Mouse (Mus musculus) lung, postnatal 0 days (tissue): ENCODE measurements around the gene Olfr641. TPM values are rescaled to one million over a fixed set of nuclear protein-coding genes. Genes with fewer than 3 reads are reported as not detected.

ENCODE experiments used
- ATAC-seq: fragments of 200-750 bp; cut with Nextera tagmentation; 2 replicates; pipeline ENCODE4 v1.8.0; 2017; ENCODE audit warnings: moderate library complexity
- DNase-seq: peaks from one replicate; pipeline ENCODE4 v3.0.0-alpha.2; 2016; ENCODE audit warnings: low spot score
- H3K27ac ChIP-seq: fragments of 300-500 bp; sonication (generic); 2 replicates; pipeline ENCODE4 v1.5.1; 2014; ENCODE audit warnings: antibody characterized with exemption, mild to moderate bottlenecking, low read length, mixed read lengths
- H3K27me3 ChIP-seq: fragments of 300-500 bp; sonication (generic); replicated peaks from 2 replicates; pipeline ENCODE4 v1.6.1; 2014; ENCODE audit warnings: low read length, mixed read lengths; ENCODE audit not compliant: insufficient read depth
- H3K36me3 ChIP-seq: fragments of 300-500 bp; sonication (generic); 2 replicates; pipeline ENCODE4 v1.6.1; 2014; ENCODE audit warnings: low read length, mixed read lengths; ENCODE audit not compliant: insufficient read depth
- H3K4me1 ChIP-seq: fragments of 300-500 bp; sonication (generic); 2 replicates; pipeline ENCODE4 v1.6.1; 2014; ENCODE audit warnings: antibody characterized with exemption, low read depth, low read length, mixed read lengths; ENCODE audit not compliant: insufficient read depth
- H3K4me2 ChIP-seq: fragments of 300-500 bp; sonication (generic); replicated peaks from 2 replicates; pipeline ENCODE4 v1.6.1; 2014; ENCODE audit warnings: low read depth, mild to moderate bottlenecking, low read length, moderate library complexity, mixed read lengths
- H3K4me3 ChIP-seq: fragments of 300-500 bp; sonication (generic); 2 replicates; pipeline ENCODE4 v1.5.1; 2014; ENCODE audit warnings: low read depth, low read length
- H3K9ac ChIP-seq: fragments of 300-500 bp; sonication (generic); replicated peaks from 2 replicates; pipeline ENCODE4 v1.6.1; 2014; ENCODE audit warnings: low read depth, mild to moderate bottlenecking
- H3K9me3 ChIP-seq: fragments of 300-500 bp; sonication (generic); 2 replicates; pipeline ENCODE4 v1.6.1; 2016; ENCODE audit warnings: low read length, mixed read lengths
- CTCF ChIP-seq: IDR thresholded peaks from 2 replicates; pipeline ENCODE4 v1.5.1; 2016; ENCODE audit warnings: antibody characterized with exemption, mild to moderate bottlenecking
- EP300 ChIP-seq: IDR thresholded peaks from 2 replicates; pipeline ENCODE4 v1.6.1; 2016; ENCODE audit warnings: antibody characterized with exemption, mild to moderate bottlenecking, control low read depth
- WGBS: fragments of 180-500 bp; shearing (Covaris S2); extraction: QIAGEN DNeasy Blood & Tissue Kit; methylation state at CpG from one replicate; pipeline ENCODE4 v1.1.7; 2014; 5-methylcytosine and 5-hydroxymethylcytosine counted together
- polyA plus RNA-seq: library from polyadenylated mRNA; unstranded; fragments of >200 nt; fragmentation: Nextera tagmentation; extraction: Ambion mirVana; gene quantifications from 2 replicates; pipeline ENCODE4 v1.2.1, GENCODE M21; 2015

Gene Olfr641
- polyA plus RNA-seq: not detected in 2 replicates

DNA sequence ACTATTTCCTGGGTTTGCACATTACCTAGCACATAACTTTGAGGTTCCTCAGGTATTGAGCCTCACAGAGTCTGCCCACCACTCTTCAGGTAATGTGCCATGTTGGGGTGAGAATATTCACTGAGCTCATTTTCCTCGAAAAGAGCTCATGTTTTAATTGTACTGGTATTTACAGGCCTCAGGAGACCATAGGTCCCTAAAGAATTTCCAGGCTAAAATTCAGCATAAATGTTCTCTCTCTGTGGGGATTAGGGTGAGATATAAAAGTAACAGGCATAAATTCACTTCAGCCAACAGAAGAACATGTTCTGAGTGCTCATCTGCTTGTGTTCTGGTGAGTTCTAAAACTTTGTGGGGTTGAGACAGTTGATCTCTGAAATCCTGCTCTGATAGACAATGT is at the start of gene Olfr641:
Gene Olfr641 (plus strand): TSS at position 301 of the 400 bp plus-strand sequence.
- Histone ChIP-seq H3K27me3 (no peaks in the 10 kb centered on the region), H3K4me2 (no peak within 1 kb of the TSS), H3K4me1 (no peaks in the 10 kb centered on the region), H3K4me3 (no peak within 1 kb of the TSS), H3K27ac (no peak within 1 kb of the TSS), H3K9ac (no peak within 1 kb of the TSS), H3K9me3 (no peaks in the 10 kb centered on the region), H3K36me3 (no peaks in the 10 kb centered on the region)
- ATAC-seq (no peak), DNase-seq (no peak)
- TF ChIP-seq CTCF: no peak
- no peak for TF ChIP-seq EP300
- 53% methylated on average over 1 of the region's 1 CpGs for WGBS

DNA sequence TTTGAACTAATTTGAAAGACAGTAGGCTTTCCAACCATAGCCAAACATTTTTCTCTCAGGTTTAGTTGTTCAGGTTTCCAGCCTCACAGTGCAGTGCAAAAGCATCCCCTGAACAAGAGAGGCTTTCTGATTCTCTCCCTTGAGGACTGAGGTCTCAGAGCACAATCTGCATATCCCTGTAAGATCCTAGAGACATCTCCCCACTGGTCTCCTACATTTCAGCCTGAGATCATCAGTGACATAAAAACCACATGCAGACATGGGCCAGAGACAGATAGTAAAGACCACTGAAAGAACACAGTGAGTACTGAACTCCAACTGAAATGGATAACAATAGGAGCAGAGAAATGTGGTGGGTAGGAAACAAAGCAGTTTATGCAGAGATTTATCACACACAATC is 36.8 kb upstream of the Olfr641 start, which contains the start of gene Olfr638:
Gene Olfr638 (plus strand): TSS at position 301 of the 400 bp plus-strand sequence.
- ATAC-seq: no peak
- Histone ChIP-seq H3K27me3 (no peaks in the 10 kb centered on the region), H3K4me3 (no peak within 1 kb of the TSS), H3K36me3 (no peaks in the 10 kb centered on the region), H3K4me2 (no peak within 1 kb of the TSS), H3K9ac (no peak within 1 kb of the TSS), H3K9me3 (no peaks in the 10 kb centered on the region), H3K4me1 (no peaks in the 10 kb centered on the region), H3K27ac (no peak within 1 kb of the TSS)
- TF ChIP-seq EP300: no peak
- no peak for TF ChIP-seq CTCF
- no peak for DNase-seq

DNA sequence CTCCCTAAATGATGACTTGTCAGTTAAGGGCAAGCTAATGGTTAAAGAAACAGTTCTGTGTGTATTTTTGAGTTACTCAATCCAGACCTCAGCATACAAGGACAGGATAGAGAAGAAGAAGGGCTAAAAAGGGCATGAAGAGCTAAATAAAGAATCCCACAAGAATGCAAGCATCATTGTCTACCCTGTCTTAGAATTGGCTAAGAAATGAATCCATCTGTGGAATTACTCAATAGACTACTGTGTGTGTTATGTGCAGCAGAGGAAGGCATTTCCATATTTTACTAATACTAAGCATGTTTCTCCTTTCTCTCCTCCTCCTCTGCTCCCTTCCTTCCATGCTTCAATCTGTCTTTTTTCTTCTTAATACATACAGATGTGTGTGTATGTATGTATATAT is 36.1 kb upstream of the Olfr641 start:
- H3K27ac ChIP-seq: no peak overlapping the region
- no peak overlapping the region for H3K4me2 ChIP-seq
- no peak overlapping the region for H3K4me3 ChIP-seq
- ATAC-seq (no peak), DNase-seq (no peak)
- no peaks in the 10 kb centered on the region for H3K36me3 ChIP-seq
- no peaks in the 10 kb centered on the region for H3K27me3 ChIP-seq
- H3K9me3 ChIP-seq: no peaks in the 10 kb centered on the region
- no peak overlapping the region for H3K9ac ChIP-seq
- no peaks in the 10 kb centered on the region for H3K4me1 ChIP-seq
- TF ChIP-seq EP300: no peak
- no peak for TF ChIP-seq CTCF

DNA sequence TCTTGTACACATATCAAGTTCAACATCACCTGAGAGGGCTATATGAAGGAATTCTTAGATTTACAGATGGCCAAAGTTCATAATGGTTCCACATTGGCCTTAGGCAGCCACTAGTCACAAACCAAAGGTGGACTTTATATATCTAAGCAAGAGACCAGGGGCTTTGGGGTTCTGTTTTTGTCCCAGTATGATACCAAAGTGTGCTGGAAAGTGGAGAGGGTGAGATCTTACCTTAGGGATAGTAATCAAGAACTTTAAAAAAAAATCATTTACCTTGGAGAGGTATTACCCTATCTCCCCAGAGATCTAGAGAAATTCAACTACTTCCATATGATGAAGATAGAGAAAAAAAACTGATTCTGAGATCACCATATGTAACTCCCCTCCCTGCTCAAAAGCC is 18.0 kb upstream of the Olfr641 start, which contains the start of gene Olfr639:
Gene Olfr639 (minus strand): TSS at position 101 of the 400 bp plus-strand sequence.
- ATAC-seq: no peak
- H3K4me1 ChIP-seq: no peaks in the 10 kb centered on the region
- no peak within 1 kb of the TSS for H3K4me3 ChIP-seq
- DNase-seq: no peak
- H3K27ac ChIP-seq: no peak within 1 kb of the TSS
- no peak for TF ChIP-seq CTCF
- TF ChIP-seq EP300: no peak
- H3K27me3 ChIP-seq: no peaks in the 10 kb centered on the region
- no peak within 1 kb of the TSS for H3K9ac ChIP-seq
- H3K9me3 ChIP-seq: no peaks in the 10 kb centered on the region
- H3K36me3 ChIP-seq: no peaks in the 10 kb centered on the region
- H3K4me2 ChIP-seq: no peak within 1 kb of the TSS

DNA sequence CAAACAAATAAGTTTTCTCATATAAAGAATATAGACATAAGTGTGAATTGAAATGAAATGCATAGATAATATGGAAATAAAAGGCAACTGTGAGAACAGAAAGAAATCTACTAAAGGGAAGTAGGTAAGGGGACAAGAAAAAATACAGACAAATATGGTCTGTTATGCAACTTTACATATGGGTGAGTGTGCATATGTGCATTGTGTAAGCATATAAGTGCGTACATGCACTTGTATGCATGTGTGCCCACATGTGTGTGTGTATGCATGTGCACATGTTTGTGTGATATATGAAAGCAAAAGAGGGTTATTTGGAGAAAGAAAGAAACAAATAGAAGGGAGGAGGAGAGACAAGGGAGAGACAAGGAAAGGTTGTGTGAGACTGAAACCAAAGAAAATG is 16.3 kb upstream of the Olfr641 start:
- Histone ChIP-seq H3K4me1 (no peaks in the 10 kb centered on the region), H3K27me3 (no peaks in the 10 kb centered on the region), H3K27ac (no peak overlapping the region), H3K4me2 (no peak overlapping the region), H3K4me3 (no peak overlapping the region), H3K9ac (no peak overlapping the region), H3K9me3 (no peaks in the 10 kb centered on the region), H3K36me3 (no peaks in the 10 kb centered on the region)
- no peak for DNase-seq
- TF ChIP-seq CTCF: no peak
- TF ChIP-seq EP300: no peak
- ATAC-seq: no peak
- 68% methylated on average over 1 of the region's 1 CpGs for WGBS

DNA sequence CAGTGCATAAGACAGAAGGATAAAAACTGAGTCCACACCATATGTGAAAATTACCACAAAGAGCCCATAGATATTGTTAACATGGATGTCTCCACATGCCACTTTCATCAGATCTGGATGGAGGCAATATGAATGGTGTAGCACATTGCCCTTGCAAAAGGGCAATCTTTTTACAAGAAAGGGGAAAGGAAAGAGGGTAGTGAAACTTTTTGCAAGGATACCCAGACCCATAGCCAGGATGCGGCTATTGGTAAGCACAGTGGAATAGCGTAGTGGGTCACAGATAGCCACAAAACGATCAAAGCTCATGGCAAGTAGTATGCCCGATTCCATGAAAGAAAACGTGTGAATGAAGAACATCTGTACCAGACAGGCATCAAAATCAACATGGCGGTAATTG is 13.6 kb upstream of the Olfr641 start:
- Histone ChIP-seq H3K9me3 (no peaks in the 10 kb centered on the region), H3K4me3 (no peak overlapping the region), H3K27me3 (no peaks in the 10 kb centered on the region), H3K4me1 (no peaks in the 10 kb centered on the region), H3K36me3 (no peaks in the 10 kb centered on the region), H3K9ac (no peak overlapping the region), H3K4me2 (no peak overlapping the region), H3K27ac (no peak overlapping the region)
- DNase-seq (no peak), ATAC-seq (no peak)
- WGBS: 87% methylated on average over 6 of the region's 6 CpGs
- TF ChIP-seq EP300 (no peak), CTCF (no peak)

DNA sequence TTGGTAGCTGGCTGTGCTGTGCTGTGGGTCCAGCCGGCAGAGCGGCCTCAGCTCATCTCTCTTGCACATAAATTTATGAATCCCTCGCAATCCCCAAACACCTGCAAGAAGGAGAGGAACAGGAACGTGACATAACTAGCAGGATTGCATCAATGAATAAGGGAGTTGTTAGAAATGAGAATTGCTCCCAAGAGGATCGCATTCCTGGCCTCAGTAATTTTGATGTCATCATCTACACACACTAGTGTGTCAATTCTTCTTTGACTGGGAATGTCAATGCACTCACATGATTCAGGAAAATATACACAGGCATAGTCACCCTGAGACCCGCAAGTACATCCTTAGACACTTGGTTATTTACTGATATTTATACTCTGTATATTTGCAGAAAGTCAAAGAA is 9.8 kb upstream of the Olfr641 start, which contains the start of gene Olfr640:
Gene Olfr640 (minus strand): TSS at position 101 of the 400 bp plus-strand sequence.
- Histone ChIP-seq H3K9me3 (no peaks in the 10 kb centered on the region), H3K4me1 (no peaks in the 10 kb centered on the region), H3K27ac (no peak within 1 kb of the TSS), H3K9ac (no peak within 1 kb of the TSS), H3K36me3 (no peaks in the 10 kb centered on the region), H3K4me2 (no peak within 1 kb of the TSS), H3K27me3 (no peaks in the 10 kb centered on the region), H3K4me3 (no peak within 1 kb of the TSS)
- no peak for TF ChIP-seq CTCF
- TF ChIP-seq EP300: no peak
- DNase-seq (no peak), ATAC-seq (no peak)
- 77% methylated on average over 6 of the region's 6 CpGs for WGBS
